Mouse (Mus musculus): ENCODE data around the gene Zdhhc24. TPM values are rescaled to one million over a fixed set of nuclear protein-coding genes. Genes with fewer than 3 reads are reported as not detected.
A peak's percentile ranks its signal among the peaks of the same experiment; 100 is the strongest.

Gene Zdhhc24
- 1 to 10 TPM; 2.0 to 2.6 TPM for total RNA-seq (2021)
- long read RNA-seq, experiment 1, partial matches to known transcripts = 0 of 3 reads
- long read RNA-seq, experiment 1, other reads (novel, unspliced or antisense) = 0 of 3 reads
- long read RNA-seq, experiment 2, partial matches to known transcripts = 0 of 1 reads
- long read RNA-seq, experiment 2, other reads (novel, unspliced or antisense) = 0 of 1 reads

GRCm38 (mm10) chr19:4878405-4879323 lies at the start of gene Zdhhc24:
Zdhhc24 (plus strand) TSS chr19:4878668.
- TF ChIP-seq CTCF (IDR thresholded peaks at IDR 0.05) = no peak
- intact Hi-C loops (cut with DNase I) = no loop called here
- Histone ChIP-seq H3K4me3 (peak within 1 kb of the TSS; percentile 95), H3K27ac (peak within 1 kb of the TSS; percentile 96)
- peak; percentile 96 for DNase-seq

- peak overlapping the region; percentile 19; the same call in 1 of the 2 replicates for H3K4me3 ChIP-seq
- intact Hi-C loops (cut with DNase I) = no loop called here
- no peak for TF ChIP-seq CTCF (IDR thresholded peaks at IDR 0.05)
- DNase-seq = peak; percentile 92
- peak overlapping the region; percentile 73 for H3K27ac ChIP-seq
Observed at GRCm38 (mm10) chr19:4829156-4829555, 49.3 kb upstream of the Zdhhc24 start.

- intact Hi-C loops (cut with DNase I) = no loop called here
- no peak for TF ChIP-seq CTCF (IDR thresholded peaks at IDR 0.05)
- DNase-seq = peak; percentile 54
Observed at GRCm38 (mm10) chr19:4833977-4834376, 44.5 kb upstream of the Zdhhc24 start.

GRCm38 (mm10) chr19:4836096-4836495 lies 42.4 kb upstream of the Zdhhc24 start:
- intact Hi-C loops (cut with DNase I) = no loop called here
- no peak for TF ChIP-seq CTCF (IDR thresholded peaks at IDR 0.05)
- no peak overlapping the region for H3K4me3 ChIP-seq
- DNase-seq = no peak
- H3K27ac ChIP-seq = peak overlapping the region; percentile 63

More at GRCm38 (mm10) chr19:4833977-4834376, 44.5 kb upstream of the Zdhhc24 start:
- no peak overlapping the region for H3K27ac ChIP-seq
- no peak overlapping the region for H3K4me3 ChIP-seq

GRCm38 (mm10) chr19:4837049-4837448 lies 41.4 kb upstream of the Zdhhc24 start:
- intact Hi-C loops (cut with DNase I) = no loop called here
- Histone ChIP-seq H3K27ac (no peak overlapping the region), H3K4me3 (no peak overlapping the region)
- DNase-seq = peak; percentile 56
- TF ChIP-seq CTCF (IDR thresholded peaks at IDR 0.05) = no peak

- intact Hi-C loops (cut with DNase I) = no loop called here
- no peak for DNase-seq
- no peak for TF ChIP-seq CTCF (IDR thresholded peaks at IDR 0.05)
- Histone ChIP-seq H3K4me3 (peak overlapping the region; percentile 76), H3K27ac (peak overlapping the region; percentile 89)
Observed at GRCm38 (mm10) chr19:4838526-4839140, 39.8 kb upstream of the Zdhhc24 start.

- Histone ChIP-seq H3K4me3 (peak within 1 kb of the TSS; percentile 76), H3K27ac (peak within 1 kb of the TSS; percentile 89)
- DNase-seq = peak; percentile 98
- intact Hi-C loops (cut with DNase I) = no loop called here
- no peak for TF ChIP-seq CTCF (IDR thresholded peaks at IDR 0.05)
Observed at GRCm38 (mm10) chr19:4839149-4839548, 39.3 kb upstream of the Zdhhc24 start, which contains the start of the genes Ccs and Ccdc87. Ccs (minus strand) TSS chr19:4839332. Ccdc87 (plus strand) TSS chr19:4839366.

GRCm38 (mm10) chr19:4840848-4841247 lies 37.6 kb upstream of the Zdhhc24 start:
- intact Hi-C loops (cut with DNase I) = no loop called here
- Histone ChIP-seq H3K4me3 (no peak overlapping the region), H3K27ac (no peak overlapping the region)
- no peak for DNase-seq
- TF ChIP-seq CTCF (IDR thresholded peaks at IDR 0.05) = no peak

- TF ChIP-seq CTCF (IDR thresholded peaks at IDR 0.05) = no peak
- Histone ChIP-seq H3K4me3 (no peak overlapping the region), H3K27ac (no peak overlapping the region)
- DNase-seq = no peak
- intact Hi-C loops (cut with DNase I) = no loop called here
Observed at GRCm38 (mm10) chr19:4842611-4843010, 35.9 kb upstream of the Zdhhc24 start.

GRCm38 (mm10) chr19:4845846-4846245 lies 32.6 kb upstream of the Zdhhc24 start:
- TF ChIP-seq CTCF (IDR thresholded peaks at IDR 0.05) = no peak
- DNase-seq = no peak
- intact Hi-C loops (cut with DNase I) = loop anchor here (2.0 to 5.0 kb wide), 3 partner anchors 34 to 219 kb away; partner anchors contain the start of genes Gm21992, Rbm14 and Rce1
- H3K4me3 ChIP-seq = no peak overlapping the region
- H3K27ac ChIP-seq = no peak overlapping the region

GRCm38 (mm10) chr19:4847490-4847889 lies 31.0 kb upstream of the Zdhhc24 start:
- Histone ChIP-seq H3K4me3 (no peak overlapping the region), H3K27ac (no peak overlapping the region)
- intact Hi-C loops (cut with DNase I) = loop anchor here (2.0 to 5.0 kb wide), 3 partner anchors 35 to 220 kb away; partner anchors contain the start of genes Gm21992, Rbm14 and Rce1
- no peak for DNase-seq
- peak; percentile 81 for TF ChIP-seq CTCF (IDR thresholded peaks at IDR 0.05)

GRCm38 (mm10) chr19:4849800-4850199 lies 28.7 kb upstream of the Zdhhc24 start:
- intact Hi-C loops (cut with DNase I) = loop anchor here (5.0 to 10.0 kb wide), 3 partner anchors 37 to 355 kb away; partner anchors contain the start of genes 2010003K11Rik, Gm21992, Rbm14 and Rce1

More at GRCm38 (mm10) chr19:4849800-4850199, 28.7 kb upstream of the Zdhhc24 start:
- no peak overlapping the region for H3K27ac ChIP-seq
- no peak for DNase-seq
- no peak overlapping the region for H3K4me3 ChIP-seq
- no peak for TF ChIP-seq CTCF (IDR thresholded peaks at IDR 0.05)
